Mouse (Mus musculus) limb, embryonic 10.5 days (tissue): ENCODE measurements around the gene Fam213a. TPM values are rescaled to one million over a fixed set of nuclear protein-coding genes. Genes with fewer than 3 reads are reported as not detected.

Experiments
- DNase-seq: peaks from one replicate; pipeline ENCODE4 v3.0.0-alpha.2; 2017; ENCODE audit warnings: low spot score
- H3K27ac ChIP-seq: fragments of 300-500 bp; sonication (generic); 2 replicates; pipeline ENCODE4 v1.5.1; 2016; ENCODE audit warnings: mild to moderate bottlenecking
- H3K27me3 ChIP-seq: fragments of 300-500 bp; sonication (generic); 2 replicates; pipeline ENCODE4 v1.6.1; 2016; ENCODE audit warnings: low read depth, mild to moderate bottlenecking; ENCODE audit not compliant: poor library complexity, severe bottlenecking
- H3K36me3 ChIP-seq: fragments of 300-500 bp; sonication (generic); 2 replicates; pipeline ENCODE4 v1.6.1; 2016; ENCODE audit warnings: mild to moderate bottlenecking, moderate library complexity
- H3K4me1 ChIP-seq: fragments of 300-500 bp; sonication (generic); 2 replicates; pipeline ENCODE4 v1.6.1; 2016
- H3K4me3 ChIP-seq: fragments of 300-500 bp; sonication (generic); 2 replicates; pipeline ENCODE4 v1.5.1; 2016; ENCODE audit warnings: mild to moderate bottlenecking, moderate library complexity
- H3K9me3 ChIP-seq: fragments of 300-500 bp; sonication (generic); replicated peaks from 2 replicates; pipeline ENCODE4 v1.6.1; 2016; ENCODE audit warnings: mild to moderate bottlenecking
- WGBS: fragments of 180-500 bp; shearing (Covaris S2); methylation state at CpG from one replicate; pipeline ENCODE4 v1.1.7; 2016; 5-methylcytosine and 5-hydroxymethylcytosine counted together
- polyA plus RNA-seq: library from polyadenylated mRNA; unstranded; fragments of >200 nt; fragmentation: Nextera tagmentation; extraction: Ambion mirVana; gene quantifications from 2 replicates; pipeline ENCODE4 v1.2.1, GENCODE M21; 2016

Fam213a gene
- polyA plus RNA-seq, 1 experiment from 2014 or later = 37.0 TPM

DNA sequence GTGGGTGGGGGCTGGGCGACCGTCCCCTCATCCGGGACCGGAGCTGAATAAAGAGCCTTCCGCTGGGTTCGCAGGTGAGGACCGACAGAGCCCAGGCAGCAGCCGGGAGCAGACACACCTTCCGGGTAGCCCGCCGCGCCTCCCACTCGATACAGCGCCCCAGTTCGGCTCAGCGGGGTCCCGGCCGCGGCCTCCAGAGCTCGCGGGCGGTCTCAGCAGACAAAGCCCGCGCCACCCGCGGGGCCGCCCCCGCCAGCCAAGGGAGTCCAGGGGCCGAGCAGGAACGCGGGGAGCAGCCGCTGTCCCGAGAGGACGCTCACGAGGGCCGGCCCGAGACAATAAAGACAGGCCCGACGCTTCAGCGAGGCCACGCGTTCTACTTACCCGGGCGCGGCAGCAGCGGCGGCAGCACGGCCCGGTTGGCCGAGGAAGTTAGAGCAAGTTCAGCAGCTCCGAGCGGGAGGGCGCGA is 47.2 kb downstream of the Fam213a start, which contains the start of gene Tspan14:
Gene Tspan14 (minus strand): TSS at position 416 of the 470 bp plus-strand sequence.
- H3K4me1 ChIP-seq = peaks cover 39% of the 10 kb centered on the region
- under 1% methylated on average over 54 of the region's 54 CpGs for WGBS
- H3K27me3 ChIP-seq = peaks cover 6% of the 10 kb centered on the region; the same call in 1 of the 2 replicates
- DNase-seq = no peak
- peak within 1 kb of the TSS; percentile 93 for H3K27ac ChIP-seq
- no peaks in the 10 kb centered on the region for H3K9me3 ChIP-seq
- peak within 1 kb of the TSS; percentile 85 for H3K4me3 ChIP-seq
- 0 out of 2 replicates have a peak, but pooled peaks cover 2% of the 10 kb centered on the region for H3K36me3 ChIP-seq

DNA sequence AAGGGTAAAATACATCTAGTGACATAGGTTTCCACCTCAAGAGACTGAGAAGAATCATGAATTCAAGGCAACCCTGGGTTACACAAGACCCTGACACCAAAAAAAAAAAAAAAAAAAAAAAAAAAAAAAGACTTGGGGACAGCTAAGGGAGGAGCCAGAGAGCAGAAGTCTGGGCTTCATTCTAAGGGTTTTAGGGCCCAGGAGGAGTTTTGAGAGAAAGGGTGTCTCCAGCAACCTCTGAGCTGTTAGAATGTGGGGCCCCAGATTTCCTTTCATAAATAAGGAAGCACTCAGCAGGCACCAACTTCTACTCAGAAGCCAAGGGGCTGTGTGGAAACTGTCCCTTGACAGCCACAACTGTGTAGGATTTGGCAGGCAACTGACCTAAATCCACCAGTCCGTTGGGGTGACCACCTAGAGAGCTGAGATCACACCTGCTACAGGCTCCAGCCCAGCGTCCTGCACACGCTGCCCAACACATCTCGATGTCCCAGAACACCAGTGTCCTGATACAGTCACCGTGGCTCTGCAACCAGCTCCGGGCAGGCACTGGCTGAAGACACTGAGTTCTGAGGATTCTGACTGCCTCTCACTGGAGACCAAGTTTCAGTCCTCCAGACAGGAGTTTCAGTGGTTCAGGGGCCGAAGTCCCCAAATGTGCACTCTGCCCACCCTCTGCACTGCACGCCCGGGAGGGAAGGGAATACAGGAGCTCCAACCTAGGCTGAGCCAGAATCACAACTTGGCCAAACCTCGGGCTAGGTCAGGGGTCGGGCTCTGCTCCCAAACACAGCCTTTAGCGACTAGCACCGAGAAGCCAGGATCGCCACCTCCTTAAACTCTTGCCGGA is 47.9 kb downstream of the Fam213a start:
- H3K9me3 ChIP-seq = no peaks in the 10 kb centered on the region
- DNase-seq = peak; percentile 63
- H3K4me3 ChIP-seq = peak overlapping the region; percentile 85
- peaks cover 6% of the 10 kb centered on the region; the same call in 1 of the 2 replicates for H3K27me3 ChIP-seq
- 1% methylated on average over 15 of the region's 15 CpGs for WGBS
- peak overlapping the region; percentile 93 for H3K27ac ChIP-seq
- H3K4me1 ChIP-seq = peaks cover 39% of the 10 kb centered on the region
- H3K36me3 ChIP-seq = 0 out of 2 replicates have a peak, but pooled peaks cover 2% of the 10 kb centered on the region

DNA sequence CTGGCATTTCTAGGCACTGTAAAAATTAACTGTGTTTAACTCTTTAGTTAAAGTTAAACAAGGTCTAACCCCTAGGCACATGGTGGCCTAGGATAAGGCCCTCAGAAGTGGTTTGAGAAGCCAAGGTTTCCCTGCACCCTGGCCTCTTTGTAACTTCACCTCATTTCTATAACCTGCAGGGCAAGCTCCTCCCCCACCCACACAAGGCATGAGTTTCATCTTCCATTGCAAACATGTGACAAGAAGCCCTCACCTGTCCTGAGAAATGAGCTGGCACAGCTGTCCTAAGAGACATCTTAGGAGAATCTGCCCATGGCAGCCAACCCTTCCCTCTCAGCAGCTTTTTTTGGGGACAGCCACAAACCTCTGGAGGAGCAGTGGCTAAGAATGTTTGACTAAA is 48.7 kb downstream of the Fam213a start:
- no peak for DNase-seq
- no peak overlapping the region for H3K27ac ChIP-seq
- peaks cover 39% of the 10 kb centered on the region for H3K4me1 ChIP-seq
- 0 out of 2 replicates have a peak, but pooled peaks cover 2% of the 10 kb centered on the region for H3K36me3 ChIP-seq
- peaks cover 6% of the 10 kb centered on the region; the same call in 1 of the 2 replicates for H3K27me3 ChIP-seq
- peak overlapping the region; percentile 85; the same call in 1 of the 2 replicates for H3K4me3 ChIP-seq
- no peaks in the 10 kb centered on the region for H3K9me3 ChIP-seq

DNA sequence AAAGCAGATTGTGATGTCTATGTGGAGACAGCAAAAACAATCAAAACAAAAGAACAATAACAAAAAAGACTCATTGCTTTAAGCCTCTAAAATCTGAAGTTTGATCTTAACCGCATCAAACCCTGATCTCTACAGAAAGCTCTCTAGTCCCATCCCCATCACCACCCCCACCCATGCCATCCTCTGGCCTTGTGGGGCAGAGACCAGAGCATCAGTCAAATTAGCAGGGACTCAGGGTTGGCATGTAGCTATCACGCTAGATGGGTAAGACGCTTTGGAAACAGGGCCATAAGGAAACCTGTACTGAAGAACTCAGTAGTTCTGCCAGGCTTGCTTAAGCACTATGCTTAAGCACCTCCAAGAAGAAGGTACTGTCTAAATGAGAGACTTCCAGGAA is 49.4 kb downstream of the Fam213a start:
- Histone ChIP-seq H3K4me1 (peaks cover 46% of the 10 kb centered on the region), H3K4me3 (no peak overlapping the region)

DNA sequence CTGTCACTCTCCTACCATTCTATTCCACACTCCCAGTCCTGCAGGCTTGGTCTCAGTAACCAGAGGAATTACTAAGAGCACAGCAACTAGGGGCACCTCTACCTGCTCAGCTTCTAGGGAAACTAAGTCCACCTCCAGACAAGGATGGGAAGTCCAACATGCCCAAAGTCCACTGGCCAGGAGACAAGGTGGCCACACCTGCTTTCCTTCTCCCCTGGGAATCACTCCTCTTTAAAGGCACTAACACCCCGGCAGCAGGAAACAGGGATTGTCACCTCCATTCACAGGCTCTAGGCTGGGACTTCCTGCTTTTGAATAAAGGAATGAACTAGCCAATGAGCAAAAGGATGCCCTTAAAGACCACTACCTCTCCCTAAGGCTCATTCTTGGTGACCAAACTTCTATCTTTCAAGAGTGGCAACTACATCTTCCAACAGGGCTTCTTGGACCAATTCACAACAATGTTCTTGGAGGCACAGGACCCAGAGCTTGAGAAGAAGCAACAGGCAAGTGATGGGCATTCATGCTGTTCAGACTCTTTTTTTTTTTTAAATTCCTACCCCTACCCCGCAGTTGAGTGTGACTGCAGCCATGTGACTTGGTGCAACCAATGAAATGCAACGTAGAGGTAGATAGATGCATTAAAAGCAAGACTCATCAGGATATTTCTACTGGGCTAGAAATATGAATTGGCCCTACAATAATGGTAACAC is 49.9 kb downstream of the Fam213a start:
- 64% methylated on average over 3 of the region's 3 CpGs for WGBS
- H3K4me1 ChIP-seq = peaks cover 52% of the 10 kb centered on the region
- H3K4me3 ChIP-seq = no peak overlapping the region
- H3K27me3 ChIP-seq = peaks cover 6% of the 10 kb centered on the region; the same call in 1 of the 2 replicates
- H3K9me3 ChIP-seq = no peaks in the 10 kb centered on the region
- H3K27ac ChIP-seq = no peak overlapping the region; the same call in 1 of the 2 replicates
- DNase-seq = no peak
- 0 out of 2 replicates have a peak, but pooled peaks cover 2% of the 10 kb centered on the region for H3K36me3 ChIP-seq

More for the DNA sequence above, 49.4 kb downstream of the Fam213a start:
- WGBS = 93% methylated on average over 3 of the region's 3 CpGs
- Histone ChIP-seq H3K27me3 (peaks cover 6% of the 10 kb centered on the region; the same call in 1 of the 2 replicates), H3K27ac (no peak overlapping the region), H3K9me3 (no peaks in the 10 kb centered on the region), H3K36me3 (0 out of 2 replicates have a peak, but pooled peaks cover 2% of the 10 kb centered on the region)
- no peak for DNase-seq

DNA sequence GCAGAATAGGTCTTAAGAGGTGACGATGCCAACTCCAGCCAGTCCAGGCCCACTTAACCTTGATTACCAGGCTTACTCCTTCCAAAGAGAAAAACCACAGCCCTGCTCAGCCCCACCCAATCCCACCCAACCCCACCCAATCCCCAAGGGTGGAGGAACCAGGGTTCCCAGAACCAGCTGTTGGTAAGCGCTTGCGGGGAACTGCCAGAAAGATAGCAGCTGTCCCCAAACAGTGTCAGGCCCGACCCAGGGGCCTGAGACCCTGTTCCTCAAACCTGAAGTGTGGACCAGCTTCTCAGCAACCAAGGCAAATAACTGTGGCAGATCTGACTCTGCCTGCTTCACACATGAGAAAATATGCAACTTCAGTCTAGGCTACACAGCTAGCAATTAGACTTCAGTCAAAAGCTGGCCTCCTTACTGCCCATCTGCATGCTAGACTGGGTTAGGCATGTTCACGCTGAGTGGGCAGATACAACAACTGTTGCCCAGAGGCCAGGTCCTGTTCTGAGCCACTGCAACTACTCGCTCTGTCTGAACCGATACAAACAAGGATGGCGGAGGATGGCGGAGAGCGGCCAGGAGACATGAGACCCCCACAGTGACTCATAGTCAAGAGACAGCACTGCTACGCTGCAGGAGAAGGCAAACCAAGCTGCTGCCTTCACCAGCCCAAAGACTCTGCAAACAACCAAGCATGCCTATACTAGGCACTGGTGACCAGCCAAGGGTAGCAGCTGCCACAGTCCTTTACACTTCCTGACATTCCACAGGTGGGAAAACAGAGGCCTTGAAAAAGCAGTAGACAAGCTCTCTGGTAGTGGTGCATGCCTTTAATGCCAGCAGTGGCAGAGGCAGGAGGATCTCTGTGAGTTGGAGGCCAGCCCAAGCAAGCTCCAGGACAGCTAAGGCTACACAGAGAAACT is 51.0 kb downstream of the Fam213a start:
- Histone ChIP-seq H3K27ac (peak overlapping the region; percentile 20; the same call in 1 of the 2 replicates), H3K9me3 (no peaks in the 10 kb centered on the region), H3K27me3 (no peaks in the 10 kb centered on the region), H3K36me3 (0 out of 2 replicates have a peak, but pooled peaks cover 2% of the 10 kb centered on the region), H3K4me1 (peaks cover 60% of the 10 kb centered on the region), H3K4me3 (no peak overlapping the region)
- DNase-seq = no peak
- 89% methylated on average over 11 of the region's 11 CpGs for WGBS

DNA sequence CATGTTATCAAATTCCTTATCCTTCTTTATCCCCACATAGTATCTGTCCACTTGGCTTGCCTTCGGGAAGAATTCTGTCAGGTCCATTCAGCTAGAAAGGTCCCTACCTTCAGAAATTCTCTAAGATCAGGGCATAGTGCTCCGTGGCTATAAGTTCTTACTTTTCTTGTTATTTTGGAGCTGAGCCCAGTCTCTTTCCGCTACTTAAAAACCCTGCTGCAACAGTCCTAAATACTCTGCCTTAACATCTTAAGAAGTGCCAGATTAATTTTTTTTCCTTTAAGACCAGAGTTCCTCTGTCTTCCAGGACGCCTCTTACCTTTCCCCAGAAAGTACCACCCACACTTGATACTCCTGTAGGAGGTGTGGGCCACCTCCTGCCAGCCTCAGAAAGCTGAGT is 53.4 kb downstream of the Fam213a start:
- DNase-seq = no peak
- 83% methylated on average over 4 of the region's 4 CpGs for WGBS

DNA sequence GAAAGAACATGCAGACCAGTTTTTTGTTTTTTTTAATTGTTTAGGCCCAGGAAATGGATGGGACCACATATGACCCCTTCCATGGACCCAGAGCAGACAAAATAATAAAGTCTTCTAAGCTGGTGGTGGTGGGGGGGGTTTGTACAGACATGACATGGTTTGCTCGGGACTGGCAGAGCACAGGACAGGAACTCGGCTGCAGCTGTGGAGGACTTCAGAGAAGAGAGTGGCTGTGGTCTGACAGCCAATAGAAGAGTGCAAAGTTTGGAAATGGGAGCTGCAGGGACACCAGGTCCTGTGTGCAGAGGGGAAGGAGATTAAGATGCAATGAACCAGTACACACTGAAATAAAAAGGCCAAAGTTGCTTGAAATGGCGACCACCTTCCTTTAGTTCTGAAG is 54.0 kb downstream of the Fam213a start:
- peaks cover 70% of the 10 kb centered on the region for H3K4me1 ChIP-seq
- H3K4me3 ChIP-seq = no peak overlapping the region
- H3K27ac ChIP-seq = peak overlapping the region; percentile 57; the same call in 1 of the 2 replicates
- no peaks in the 10 kb centered on the region for H3K27me3 ChIP-seq
- DNase-seq = no peak
- no peaks in the 10 kb centered on the region for H3K9me3 ChIP-seq
- 0 out of 2 replicates have a peak, but pooled peaks cover 2% of the 10 kb centered on the region for H3K36me3 ChIP-seq
- 56% methylated on average over 3 of the region's 3 CpGs for WGBS

More for the DNA sequence above, 53.4 kb downstream of the Fam213a start:
- Histone ChIP-seq H3K27me3 (no peaks in the 10 kb centered on the region), H3K4me1 (peaks cover 70% of the 10 kb centered on the region), H3K9me3 (no peaks in the 10 kb centered on the region), H3K36me3 (0 out of 2 replicates have a peak, but pooled peaks cover 2% of the 10 kb centered on the region), H3K4me3 (no peak overlapping the region), H3K27ac (no peak overlapping the region)

DNA sequence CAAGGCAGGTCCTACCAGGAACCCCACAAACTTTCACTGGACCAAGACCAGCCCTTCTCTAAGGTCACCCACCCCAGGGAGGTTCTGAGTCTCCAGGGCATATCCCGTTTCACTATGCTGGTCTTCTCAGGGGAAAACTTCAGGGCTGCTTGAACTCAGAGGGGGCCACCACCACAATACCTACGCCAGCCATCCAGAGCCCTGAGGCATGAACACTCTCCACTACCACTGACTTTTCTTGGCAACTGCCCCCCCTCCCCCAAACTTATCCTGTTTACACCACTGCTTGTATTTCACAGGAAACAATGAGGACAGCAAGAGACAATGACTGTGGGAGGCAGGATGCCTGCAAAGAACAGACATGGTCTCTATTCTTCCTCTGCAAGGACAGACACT is 54.6 kb downstream of the Fam213a start:
- peaks cover 76% of the 10 kb centered on the region for H3K4me1 ChIP-seq
- H3K4me3 ChIP-seq = no peak overlapping the region
- peak overlapping the region; percentile 57; the same call in 1 of the 2 replicates for H3K27ac ChIP-seq
- no peaks in the 10 kb centered on the region for H3K9me3 ChIP-seq
- no peaks in the 10 kb centered on the region for H3K27me3 ChIP-seq
- WGBS = 60% methylated on average over 2 of the region's 2 CpGs
- no peak for DNase-seq
- 0 out of 2 replicates have a peak, but pooled peaks cover 2% of the 10 kb centered on the region for H3K36me3 ChIP-seq

DNA sequence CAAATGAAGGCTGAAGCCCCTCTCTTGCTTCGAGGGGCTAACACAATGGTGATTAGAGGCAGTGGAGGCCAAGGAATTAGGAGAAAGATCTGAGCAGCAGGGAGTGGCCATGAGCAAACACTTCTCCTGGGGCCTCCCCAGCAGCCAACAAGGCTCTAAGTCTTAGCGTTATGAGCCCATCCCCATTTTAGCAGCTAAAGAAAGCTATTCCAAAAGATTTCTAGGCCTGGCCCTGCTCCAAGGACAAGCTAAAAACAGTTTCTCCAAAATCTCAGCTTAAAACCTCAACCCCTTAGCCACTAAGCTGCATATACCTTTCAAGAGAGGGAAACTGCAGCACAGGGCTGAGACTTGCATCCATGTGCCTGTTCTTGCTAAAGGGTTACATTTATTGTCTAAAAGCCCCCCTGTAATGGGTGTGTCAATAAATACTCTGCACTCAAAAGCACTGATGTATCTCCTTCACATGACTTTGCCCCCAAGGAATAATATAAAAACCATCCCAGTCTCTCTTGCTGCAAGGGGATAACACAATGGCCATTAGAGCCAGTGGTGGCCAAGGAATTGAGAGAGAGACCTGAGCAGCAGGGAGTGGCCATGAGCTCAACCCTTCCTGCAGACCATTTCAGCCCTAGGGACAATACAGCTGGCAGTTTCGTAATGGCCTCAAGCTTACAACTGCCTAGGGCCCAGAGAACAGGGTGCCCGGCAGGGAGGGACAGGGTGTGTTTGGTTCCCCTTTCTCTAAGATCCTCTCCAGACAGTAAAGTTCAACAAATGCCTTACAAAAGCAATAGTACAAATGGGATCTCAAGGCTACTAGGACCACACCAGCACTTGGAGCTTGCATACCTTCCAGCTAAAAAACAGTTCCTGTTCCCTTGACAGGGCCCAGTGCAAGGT is 55.3 kb downstream of the Fam213a start:
- 35% methylated on average over 4 of the region's 4 CpGs for WGBS
- H3K36me3 ChIP-seq = 0 out of 2 replicates have a peak, but pooled peaks cover 2% of the 10 kb centered on the region
- H3K27me3 ChIP-seq = no peaks in the 10 kb centered on the region
- peak overlapping the region; percentile 57; the same call in 1 of the 2 replicates for H3K27ac ChIP-seq
- H3K4me1 ChIP-seq = peaks cover 77% of the 10 kb centered on the region
- H3K9me3 ChIP-seq = no peaks in the 10 kb centered on the region
- DNase-seq = no peak
- no peak overlapping the region for H3K4me3 ChIP-seq

DNA sequence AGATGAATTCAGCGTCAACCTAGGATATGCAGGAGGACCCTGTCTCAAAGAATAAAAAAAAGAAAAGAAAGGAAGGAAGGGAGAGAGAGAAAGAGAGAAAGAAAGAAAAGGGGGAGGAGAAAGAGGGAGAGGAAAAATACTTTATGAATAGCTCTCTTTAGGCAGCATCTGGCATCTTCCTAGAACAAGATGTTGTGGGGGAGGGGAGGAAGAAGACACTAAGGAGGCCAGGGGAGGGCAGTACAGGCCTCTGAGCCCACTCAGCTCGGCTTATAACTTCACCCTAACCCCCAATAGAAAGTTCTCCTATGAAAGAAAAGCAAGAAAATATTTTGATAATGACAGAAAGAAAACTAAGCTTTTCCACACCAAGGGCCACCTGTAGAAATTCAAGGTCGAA is 56.0 kb downstream of the Fam213a start:
- DNase-seq = no peak
- 55% methylated on average over 3 of the region's 3 CpGs for WGBS
- H3K9me3 ChIP-seq = no peaks in the 10 kb centered on the region
- peak overlapping the region; percentile 57; the same call in 1 of the 2 replicates for H3K27ac ChIP-seq
- H3K27me3 ChIP-seq = no peaks in the 10 kb centered on the region
- H3K36me3 ChIP-seq = no peaks in the 10 kb centered on the region
- H3K4me3 ChIP-seq = no peak overlapping the region
- peaks cover 77% of the 10 kb centered on the region for H3K4me1 ChIP-seq
